Mouse (Mus musculus) brown adipose tissue, adult 24 weeks (tissue): ENCODE data around the gene Kat7. TPM values are rescaled to one million over a fixed set of nuclear protein-coding genes. Genes with fewer than 3 reads are reported as not detected.

Experiments used
- H3K27ac ChIP-seq: fragments of 200-500 bp; replicated peaks from 2 replicates; pipeline ENCODE4 v1.5.1; 2012; ENCODE audit warnings: low read depth, mild to moderate bottlenecking, low read length
- H3K4me1 ChIP-seq: fragments of 200-500 bp; 2 replicates; pipeline ENCODE4 v1.6.1; 2012; ENCODE audit warnings: low read length, mixed read lengths; ENCODE audit not compliant: control insufficient read depth, insufficient read depth, insufficient read length
- H3K4me3 ChIP-seq: fragments of 200-500 bp; 2 replicates; pipeline ENCODE4 v1.5.1; 2012; ENCODE audit warnings: low read depth, mild to moderate bottlenecking, low read length, moderate library complexity; ENCODE audit not compliant: insufficient read depth
- polyA plus RNA-seq: library from polyadenylated mRNA; stranded (reverse); fragments of >200 nt; gene quantifications from 2 replicates; pipeline ENCODE4 v1.2.4, GENCODE M21; 2012; ENCODE audit not compliant: missing spikeins, insufficient read depth, insufficient read length

The Kat7 gene
- polyA plus RNA-seq, 1 experiment = 25.9 TPM

GRCm38 (mm10) chr11:95315215-95315955 is 5.3 kb upstream of the Kat7 start:
- H3K4me3 ChIP-seq = no peak overlapping the region
- no peak overlapping the region for H3K27ac ChIP-seq
- peaks cover 4% of the 10 kb centered on the region; the same call in 1 of the 2 replicates for H3K4me1 ChIP-seq

- peak overlapping the region; percentile 70 for H3K4me3 ChIP-seq
- peaks cover 6% of the 10 kb centered on the region; the same call in 1 of the 2 replicates for H3K4me1 ChIP-seq
- peak overlapping the region; percentile 79 for H3K27ac ChIP-seq
Observed at GRCm38 (mm10) chr11:95311425-95311807, 1.4 kb upstream of the Kat7 start.

GRCm38 (mm10) chr11:95310648-95311424 is 790 bp upstream of the Kat7 start:
- Histone ChIP-seq H3K4me3 (peak overlapping the region; percentile 70), H3K4me1 (peaks cover 6% of the 10 kb centered on the region; the same call in 1 of the 2 replicates), H3K27ac (peak overlapping the region; percentile 90)

GRCm38 (mm10) chr11:95309510-95310006 is 488 bp downstream of the Kat7 start:
- Histone ChIP-seq H3K4me1 (peaks cover 6% of the 10 kb centered on the region; the same call in 1 of the 2 replicates), H3K4me3 (peak overlapping the region; percentile 76), H3K27ac (peak overlapping the region; percentile 86)

GRCm38 (mm10) chr11:95307526-95307925 is 2.5 kb downstream of the Kat7 start:
- Histone ChIP-seq H3K4me1 (peaks cover 6% of the 10 kb centered on the region; the same call in 1 of the 2 replicates), H3K4me3 (no peak overlapping the region), H3K27ac (no peak overlapping the region)

- peaks cover 2% of the 10 kb centered on the region; the same call in 1 of the 2 replicates for H3K4me1 ChIP-seq
- no peak overlapping the region for H3K4me3 ChIP-seq
- H3K27ac ChIP-seq = no peak overlapping the region
Observed at GRCm38 (mm10) chr11:95305600-95305999, 4.4 kb downstream of the Kat7 start.

- Histone ChIP-seq H3K4me1 (no peaks in the 10 kb centered on the region), H3K4me3 (no peak overlapping the region), H3K27ac (no peak overlapping the region)
Observed at GRCm38 (mm10) chr11:95301772-95302171, 8.3 kb downstream of the Kat7 start.

GRCm38 (mm10) chr11:95299886-95300285 is 10.2 kb downstream of the Kat7 start:
- Histone ChIP-seq H3K4me1 (no peaks in the 10 kb centered on the region), H3K27ac (no peak overlapping the region), H3K4me3 (no peak overlapping the region)

GRCm38 (mm10) chr11:95298146-95298545 is 11.9 kb downstream of the Kat7 start:
- H3K4me1 ChIP-seq = 0 out of 2 replicates have a peak, but pooled peaks cover 2% of the 10 kb centered on the region
- H3K4me3 ChIP-seq = no peak overlapping the region
- H3K27ac ChIP-seq = no peak overlapping the region

- H3K4me3 ChIP-seq = no peak overlapping the region
- 0 out of 2 replicates have a peak, but pooled peaks cover 2% of the 10 kb centered on the region for H3K4me1 ChIP-seq
- H3K27ac ChIP-seq = no peak overlapping the region
Observed at GRCm38 (mm10) chr11:95295736-95296135, 14.3 kb downstream of the Kat7 start.

GRCm38 (mm10) chr11:95293017-95293624 is 16.9 kb downstream of the Kat7 start:
- H3K27ac ChIP-seq = no peak overlapping the region; the same call in 1 of the 2 replicates
- 0 out of 2 replicates have a peak, but pooled peaks cover 2% of the 10 kb centered on the region for H3K4me1 ChIP-seq
- H3K4me3 ChIP-seq = no peak overlapping the region

- Histone ChIP-seq H3K4me3 (no peak overlapping the region), H3K4me1 (0 out of 2 replicates have a peak, but pooled peaks cover 2% of the 10 kb centered on the region), H3K27ac (no peak overlapping the region)
Observed at GRCm38 (mm10) chr11:95291998-95292397, 18.0 kb downstream of the Kat7 start.

- Histone ChIP-seq H3K27ac (no peak overlapping the region), H3K4me3 (no peak overlapping the region), H3K4me1 (no peaks in the 10 kb centered on the region)
Observed at GRCm38 (mm10) chr11:95282331-95282730, 27.7 kb downstream of the Kat7 start.

- Histone ChIP-seq H3K27ac (no peak overlapping the region), H3K4me3 (no peak overlapping the region), H3K4me1 (no peaks in the 10 kb centered on the region)
Observed at GRCm38 (mm10) chr11:95279061-95279659, 30.9 kb downstream of the Kat7 start.

GRCm38 (mm10) chr11:95276056-95276455 is 34.0 kb downstream of the Kat7 start:
- no peak overlapping the region for H3K4me3 ChIP-seq
- H3K27ac ChIP-seq = no peak overlapping the region
- no peaks in the 10 kb centered on the region for H3K4me1 ChIP-seq
